Mouse (Mus musculus): ENCODE results near the gene Myo9a. TPM values are rescaled to one million over a fixed set of nuclear protein-coding genes. Genes with fewer than 3 reads are reported as not detected.

Myo9a gene
- 19.1 and 20.6 TPM in 2 replicates for polyA plus RNA-seq (2012; rRNA removed)

DNA sequence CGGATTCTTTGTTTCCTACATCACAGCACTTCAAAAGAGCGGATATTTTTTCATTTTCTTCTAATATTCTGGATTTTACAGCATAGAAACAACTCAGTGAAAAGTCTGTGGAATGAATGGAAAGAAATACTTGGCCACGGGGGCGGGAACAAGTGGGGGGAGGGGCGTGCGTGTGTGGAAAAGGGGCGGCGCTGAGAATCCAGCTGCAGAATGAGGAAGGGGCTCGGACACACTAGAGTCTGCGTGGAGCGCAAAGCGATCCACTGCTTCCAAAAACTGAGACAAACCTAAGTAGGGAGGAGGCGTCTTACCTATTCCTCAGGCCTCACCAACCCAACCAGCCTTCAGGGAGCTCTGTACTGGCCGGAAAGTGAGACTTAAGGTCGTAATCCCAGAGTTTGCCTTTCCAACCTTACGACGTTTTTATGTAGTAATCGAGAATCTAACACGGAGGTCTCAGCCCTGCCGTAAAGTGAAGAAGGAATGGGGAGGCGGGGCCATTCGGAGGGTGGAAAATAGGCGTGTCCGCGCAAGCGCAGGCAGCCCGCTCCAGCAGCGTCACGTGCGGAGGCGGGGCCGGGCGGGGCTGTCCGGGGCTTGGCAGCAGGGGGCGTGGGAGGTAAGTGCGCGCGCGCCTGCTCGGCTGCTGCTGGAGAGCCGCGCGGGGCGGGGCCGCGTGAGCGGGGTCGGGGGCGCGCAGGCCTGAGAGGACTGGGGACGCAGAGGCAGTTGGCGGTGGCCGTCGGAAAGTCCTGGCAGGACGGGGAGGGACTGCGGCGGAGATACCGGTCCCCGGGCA is at the start of gene Myo9a, which contains the start of gene Senp8:
Gene Myo9a, plus strand, starts transcription at position 630 of the 799 bp plus-strand sequence.
Gene Senp8, minus strand, starts transcription at position 444 of the 799 bp plus-strand sequence.

DNA sequence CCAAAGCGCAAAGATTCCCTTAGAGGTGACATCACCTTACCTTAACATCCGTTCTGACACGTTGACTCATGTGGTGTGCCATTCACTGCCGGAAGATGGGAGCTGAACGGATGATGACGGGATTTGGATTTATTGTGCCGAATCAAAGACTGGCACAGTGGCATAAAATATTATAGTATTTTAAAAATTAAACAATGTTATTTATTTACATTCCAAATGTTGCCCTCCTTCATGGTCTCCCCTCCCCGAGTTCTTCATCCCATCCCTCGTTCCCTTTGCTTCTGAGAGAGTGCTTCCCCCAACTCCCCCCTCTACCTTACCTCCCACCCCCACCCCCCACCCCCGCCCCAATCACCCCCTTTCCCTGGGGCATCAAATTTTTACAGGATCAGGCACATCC is 209.9 kb downstream of the Myo9a start, which contains the start of gene Nr2e3:
Gene Nr2e3, minus strand, starts transcription at position 101 of the 400 bp plus-strand sequence.

Other genes with a start within 250 kb of the Myo9a start
- gene Hexa, start 211.4 kb upstream of the Myo9a start, polyA plus RNA-seq (2012; rRNA removed): 43.7 and 51.0 TPM in 2 replicates
- gene Tmem202, start 211.0 kb upstream of the Myo9a start, polyA plus RNA-seq (2012; rRNA removed): 0.30 and 0.44 TPM in 2 replicates
- gene Celf6, start 173.0 kb upstream of the Myo9a start, polyA plus RNA-seq (2012; rRNA removed): 18.2 and 20.7 TPM in 2 replicates
- 205 and 235 TPM in 2 replicates for gene Parp6, start 133.6 kb upstream of the Myo9a start, polyA plus RNA-seq (2012; rRNA removed)
- 1,122 and 1,323 TPM in 2 replicates for gene Pkm, start 94.5 kb upstream of the Myo9a start, polyA plus RNA-seq (2012; rRNA removed)
- 6.5 and 8.2 TPM in 2 replicates for gene Gramd2, start 70.8 kb upstream of the Myo9a start, polyA plus RNA-seq (2012; rRNA removed)
- 5.5 and 6.3 TPM in 2 replicates for gene Senp8, start 186 bp upstream of the Myo9a start, polyA plus RNA-seq (2012; rRNA removed)
- 0.20 TPM in 1 of 2 replicates, not detected in the other for gene Nr2e3, start 209.8 kb downstream of the Myo9a start, polyA plus RNA-seq (2012; rRNA removed)